Mouse (Mus musculus): ENCODE measurements at regions not wholly inside any gene's neighbourhood (a gene's known extent, or its start where the extent isn't known, plus 50 kb on each side); places are given as distances from the start of the nearest gene placed in this dataset.

GRCm38 (mm10) chr5:43108260-43108589 is 124.7 kb upstream of the Cpeb2 start:
- Histone ChIP-seq H3K27me3 (ENCODE audit: control insufficient read depth, insufficient read depth, insufficient read length) (no peaks in the 10 kb centered on the region), H3K4me2 (ENCODE audit: low read depth) (no peak overlapping the region)

GRCm38 (mm10) chr5:43110122-43110521 is 122.8 kb upstream of the Cpeb2 start:
- no peaks in the 10 kb centered on the region for H3K79me2 ChIP-seq (ENCODE audit: control insufficient read depth, insufficient read depth)
- H3K36me3 ChIP-seq (ENCODE audit: control insufficient read depth, insufficient read depth): no peaks in the 10 kb centered on the region
- TF ChIP-seq TCF3 (IDR thresholded peaks at IDR 0.05; ENCODE audit: insufficient read length, low read depth) (no peak), MYOD1 (IDR thresholded peaks at IDR 0.05; ENCODE audit: control insufficient read depth in 1 of 3, insufficient read length in 2 of 3, low read depth in 2 of 3) (peak in 1 of 3 experiments; percentile 17), CEBPB (IDR thresholded peaks at IDR 0.05; ENCODE audit: insufficient read depth, poor library complexity, severe bottlenecking) (no peak), POLR2A (IDR thresholded peaks at IDR 0.05; ENCODE audit: insufficient read length, low read depth) (no peak), E2F4 (IDR thresholded peaks at IDR 0.05; ENCODE audit: insufficient read depth) (no peak), USF1 (IDR thresholded peaks at IDR 0.05; ENCODE audit: low read depth) (no peak), TCF12 (IDR thresholded peaks at IDR 0.05; ENCODE audit: insufficient read depth, poor library complexity, severe bottlenecking) (no peak)
- no peaks in the 10 kb centered on the region for H3K27me3 ChIP-seq (ENCODE audit: control insufficient read depth, insufficient read depth, insufficient read length)
- no peak overlapping the region for H3K4me2 ChIP-seq (ENCODE audit: low read depth)
- no peak overlapping the region for H3K4me3 ChIP-seq
- H3ac ChIP-seq (ENCODE audit: control insufficient read depth, insufficient read length): no peak overlapping the region

More at GRCm38 (mm10) chr5:43108260-43108589, 124.7 kb upstream of the Cpeb2 start:
- no peak overlapping the region for H3K4me3 ChIP-seq
- H3ac ChIP-seq (ENCODE audit: control insufficient read depth, insufficient read length): no peak overlapping the region
- TF ChIP-seq TCF3 (IDR thresholded peaks at IDR 0.05; ENCODE audit: insufficient read length, low read depth): peak; percentile 75
- TF ChIP-seq POLR2AphosphoS2 (IDR thresholded peaks at IDR 0.05; ENCODE audit: insufficient read length, low read depth): no peak
- TF ChIP-seq POLR2A (IDR thresholded peaks at IDR 0.05; ENCODE audit: insufficient read length, low read depth): no peak
- peak; percentile 49 to 96 (median 95) for TF ChIP-seq MYOG (IDR thresholded peaks at IDR 0.05; ENCODE audit: control insufficient read depth in 1 of 3, insufficient read depth in 1 of 3, insufficient read length in 2 of 3, low read depth in 2 of 3)
- TF ChIP-seq MYOD1 (IDR thresholded peaks at IDR 0.05; ENCODE audit: control insufficient read depth in 1 of 3, insufficient read length in 2 of 3, low read depth in 2 of 3): peak; percentile 41 to 96 (median 93)
- no peak for TF ChIP-seq E2F4 (IDR thresholded peaks at IDR 0.05; ENCODE audit: insufficient read depth)
- peak; percentile 69 for TF ChIP-seq TCF12 (IDR thresholded peaks at IDR 0.05; ENCODE audit: insufficient read depth, poor library complexity, severe bottlenecking)
- no peaks in the 10 kb centered on the region for H3K36me3 ChIP-seq (ENCODE audit: control insufficient read depth, insufficient read depth)
- H3K79me2 ChIP-seq (ENCODE audit: control insufficient read depth, insufficient read depth): no peaks in the 10 kb centered on the region

- no peak for TF ChIP-seq POLR2A (IDR thresholded peaks at IDR 0.05; ENCODE audit: insufficient read length, low read depth)
- TF ChIP-seq REST (IDR thresholded peaks at IDR 0.05; ENCODE audit: insufficient read depth, insufficient read length): no peak
- TF ChIP-seq TCF3 (IDR thresholded peaks at IDR 0.05; ENCODE audit: insufficient read length, low read depth): no peak
- TF ChIP-seq MYOD1 (IDR thresholded peaks at IDR 0.05; ENCODE audit: control insufficient read depth in 1 of 3, insufficient read length in 2 of 3, low read depth in 2 of 3): no peak
- TF ChIP-seq POLR2AphosphoS2 (IDR thresholded peaks at IDR 0.05; ENCODE audit: insufficient read length, low read depth): no peak
- TF ChIP-seq CEBPB (IDR thresholded peaks at IDR 0.05; ENCODE audit: insufficient read depth, poor library complexity, severe bottlenecking): no peak
- TF ChIP-seq SRF (IDR thresholded peaks at IDR 0.05; ENCODE audit: control insufficient read depth, insufficient read length, low read depth): no peak
- TF ChIP-seq USF1 (IDR thresholded peaks at IDR 0.05; ENCODE audit: low read depth): no peak
- no peak for TF ChIP-seq MYOG (IDR thresholded peaks at IDR 0.05; ENCODE audit: control insufficient read depth in 1 of 3, insufficient read depth in 1 of 3, insufficient read length in 2 of 3, low read depth in 2 of 3)
- no peak for TF ChIP-seq TCF12 (IDR thresholded peaks at IDR 0.05; ENCODE audit: insufficient read depth, poor library complexity, severe bottlenecking)
- no peak for TF ChIP-seq E2F4 (IDR thresholded peaks at IDR 0.05; ENCODE audit: insufficient read depth)
- no peak for TF ChIP-seq MAX (IDR thresholded peaks at IDR 0.05; ENCODE audit: low read depth)
- Histone ChIP-seq H3ac (ENCODE audit: control insufficient read depth, insufficient read length) (no peak overlapping the region), H3K4me2 (ENCODE audit: low read depth) (no peak overlapping the region), H3K79me2 (ENCODE audit: control insufficient read depth, insufficient read depth) (no peaks in the 10 kb centered on the region), H3K36me3 (ENCODE audit: control insufficient read depth, insufficient read depth) (no peaks in the 10 kb centered on the region), H3K4me3 (no peak overlapping the region), H3K27me3 (ENCODE audit: control insufficient read depth, insufficient read depth, insufficient read length) (no peaks in the 10 kb centered on the region)
These were observed 121.2 kb upstream of the Cpeb2 start for GRCm38 (mm10) chr5:43111740-43112139.

- no peak overlapping the region for H3K4me2 ChIP-seq (ENCODE audit: low read depth)
- no peaks in the 10 kb centered on the region for H3K79me2 ChIP-seq (ENCODE audit: control insufficient read depth, insufficient read depth)
- no peak overlapping the region for H3ac ChIP-seq (ENCODE audit: control insufficient read depth, insufficient read length)
- no peaks in the 10 kb centered on the region for H3K36me3 ChIP-seq (ENCODE audit: control insufficient read depth, insufficient read depth)
- no peaks in the 10 kb centered on the region for H3K27me3 ChIP-seq (ENCODE audit: control insufficient read depth, insufficient read depth, insufficient read length)
- TF ChIP-seq TCF12 (IDR thresholded peaks at IDR 0.05; ENCODE audit: insufficient read depth, poor library complexity, severe bottlenecking) (no peak), REST (IDR thresholded peaks at IDR 0.05; ENCODE audit: insufficient read depth, insufficient read length) (no peak), USF1 (IDR thresholded peaks at IDR 0.05; ENCODE audit: low read depth) (no peak), SRF (IDR thresholded peaks at IDR 0.05; ENCODE audit: control insufficient read depth, insufficient read length, low read depth) (no peak), CEBPB (IDR thresholded peaks at IDR 0.05; ENCODE audit: insufficient read depth, poor library complexity, severe bottlenecking) (no peak), POLR2AphosphoS2 (IDR thresholded peaks at IDR 0.05; ENCODE audit: insufficient read length, low read depth) (no peak), POLR2A (IDR thresholded peaks at IDR 0.05; ENCODE audit: insufficient read length, low read depth) (no peak), MAX (IDR thresholded peaks at IDR 0.05; ENCODE audit: low read depth) (no peak), MYOD1 (IDR thresholded peaks at IDR 0.05; ENCODE audit: control insufficient read depth in 1 of 3, insufficient read length in 2 of 3, low read depth in 2 of 3) (no peak), MYOG (IDR thresholded peaks at IDR 0.05; ENCODE audit: control insufficient read depth in 1 of 3, insufficient read depth in 1 of 3, insufficient read length in 2 of 3, low read depth in 2 of 3) (no peak), TCF3 (IDR thresholded peaks at IDR 0.05; ENCODE audit: insufficient read length, low read depth) (no peak), E2F4 (IDR thresholded peaks at IDR 0.05; ENCODE audit: insufficient read depth) (no peak)
- no peak overlapping the region for H3K4me3 ChIP-seq
These were observed 119.4 kb upstream of the Cpeb2 start for GRCm38 (mm10) chr5:43113405-43114119.
